Mouse (Mus musculus): ENCODE results near the gene Sapcd1. TPM values are rescaled to one million over a fixed set of nuclear protein-coding genes. Genes with fewer than 3 reads are reported as not detected.

Gene Sapcd1
- polyA plus RNA-seq, 2 experiments, result 2.5 to 2.7 TPM

DNA sequence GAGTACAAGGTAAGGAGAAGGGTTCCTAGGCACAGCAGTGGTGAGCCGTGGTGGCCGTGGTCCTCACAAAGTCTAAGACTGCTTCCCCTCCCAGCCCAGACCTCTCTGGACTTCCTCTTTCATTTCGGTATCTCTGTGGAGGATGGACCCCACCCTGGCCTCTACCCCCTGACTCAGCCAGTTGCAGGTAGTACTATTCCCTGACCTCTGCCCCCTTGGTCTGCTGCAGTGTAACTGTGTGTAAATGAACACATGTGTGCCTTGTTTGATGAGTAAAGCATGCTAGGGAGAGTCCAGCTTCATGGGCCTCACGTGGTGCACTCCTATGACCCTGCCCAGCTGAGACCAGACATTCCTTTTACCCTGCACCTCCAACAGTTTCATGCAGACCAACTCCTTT lies 4.1 kb downstream of the Sapcd1 start:
- Histone ChIP-seq H3K27me3 (ENCODE audit: control insufficient read depth, insufficient read depth, low read length) (no peaks in the 10 kb centered on the region), H3K27ac (no peak overlapping the region), H3K4me2 (ENCODE audit: low read depth) (no peak overlapping the region), H3K4me3 (ENCODE audit: insufficient read depth in 1 of 2, low read depth in 2 of 2, low read length in 2 of 2) (no peak overlapping the region), H3K9me3 (ENCODE audit: control insufficient read depth, low read length) (no peaks in the 10 kb centered on the region), H3K36me3 (replicated peaks; ENCODE audit: control insufficient read depth, insufficient read depth, low read depth) (no peaks in the 10 kb centered on the region), H3K4me1 (replicated peaks; ENCODE audit: control insufficient read depth in 2 of 2, insufficient read depth in 2 of 2, low read length in 1 of 2) (peaks cover 21 to 34% of the 10 kb centered on the region in 2 experiments), H3K9ac (replicated peaks) (no peak overlapping the region)
- TF ChIP-seq CTCF (IDR thresholded peaks at IDR 0.05; ENCODE audit: low read depth) (no peak), EP300 (IDR thresholded peaks at IDR 0.05; ENCODE audit: low read depth) (no peak)
- ATAC-seq (ENCODE audit: insufficient read depth), result no peak
- 21% methylated on average over 4 of the region's 4 CpGs for WGBS (ENCODE audit: insufficient replicate concordance)
- DNase-seq (ENCODE audit: low read depth in 3 of 3, low spot score in 3 of 3), result no peak

DNA sequence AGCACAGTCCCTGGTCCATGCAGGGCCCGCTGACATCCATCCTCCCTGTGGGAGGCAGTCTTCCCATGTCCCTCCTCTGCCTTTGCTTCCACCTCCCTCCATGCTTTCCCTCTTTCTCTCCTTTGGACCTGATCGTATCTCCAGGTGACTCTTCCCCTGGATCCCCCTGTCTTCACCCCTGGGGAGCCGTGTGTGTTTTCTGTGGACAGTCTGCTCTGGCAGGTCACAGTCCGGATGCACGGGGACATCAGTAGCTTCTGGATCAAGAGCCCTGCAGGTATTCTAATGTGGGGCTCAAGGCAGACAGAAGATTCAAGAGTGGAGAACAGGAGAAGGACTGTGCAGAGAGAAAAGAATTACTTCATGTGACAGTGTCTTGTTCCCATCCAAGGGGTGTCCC lies 4.6 kb downstream of the Sapcd1 start:
- Histone ChIP-seq H3K27ac (no peak overlapping the region), H3K4me3 (ENCODE audit: insufficient read depth in 1 of 2, low read depth in 2 of 2, low read length in 2 of 2) (no peak overlapping the region), H3K36me3 (replicated peaks; ENCODE audit: control insufficient read depth, insufficient read depth, low read depth) (no peaks in the 10 kb centered on the region), H3K27me3 (ENCODE audit: control insufficient read depth, insufficient read depth, low read length) (no peaks in the 10 kb centered on the region), H3K9ac (replicated peaks) (no peak overlapping the region), H3K4me2 (ENCODE audit: low read depth) (no peak overlapping the region), H3K9me3 (ENCODE audit: control insufficient read depth, low read length) (no peaks in the 10 kb centered on the region), H3K4me1 (replicated peaks; ENCODE audit: control insufficient read depth in 2 of 2, insufficient read depth in 2 of 2, low read length in 1 of 2) (peaks cover 21 to 34% of the 10 kb centered on the region in 2 experiments)
- ATAC-seq (ENCODE audit: insufficient read depth), result no peak
- no peak for DNase-seq (ENCODE audit: low read depth in 3 of 3, low spot score in 3 of 3)
- no peak for TF ChIP-seq EP300 (IDR thresholded peaks at IDR 0.05; ENCODE audit: low read depth)
- TF ChIP-seq CTCF (IDR thresholded peaks at IDR 0.05; ENCODE audit: low read depth), result no peak
- 78% methylated on average over 5 of the region's 5 CpGs for WGBS (ENCODE audit: insufficient replicate concordance)

DNA sequence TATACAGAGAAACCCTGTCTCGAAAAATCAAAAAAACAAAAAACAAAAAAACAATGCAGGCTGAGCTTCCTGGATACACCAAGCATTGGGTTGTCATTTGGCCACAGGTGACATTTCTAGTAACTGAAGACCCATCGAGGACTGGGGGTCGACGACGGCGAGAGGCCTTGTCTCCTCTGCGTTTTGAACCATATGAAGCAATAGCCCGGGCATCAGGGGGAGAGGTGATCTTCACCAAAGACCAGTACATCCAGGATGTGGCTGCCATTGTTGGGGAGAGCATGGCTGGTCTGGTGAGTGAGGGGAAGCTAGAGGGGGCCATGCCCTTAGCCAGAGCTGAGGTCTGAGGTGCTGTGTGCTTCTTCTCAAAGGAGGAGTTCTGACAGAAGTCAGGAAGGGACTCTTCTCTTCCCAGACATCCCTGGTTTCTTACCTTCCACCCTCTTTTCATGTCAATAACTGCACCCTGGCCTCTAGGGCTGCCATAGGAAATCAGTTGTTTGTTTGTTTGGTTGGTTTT lies 5.2 kb downstream of the Sapcd1 start:
- DNase-seq (ENCODE audit: low read depth in 3 of 3, low spot score in 3 of 3), result no peak
- Histone ChIP-seq H3K4me3 (ENCODE audit: insufficient read depth in 1 of 2, low read depth in 2 of 2, low read length in 2 of 2) (no peak overlapping the region), H3K9ac (replicated peaks) (no peak overlapping the region), H3K4me1 (replicated peaks; ENCODE audit: control insufficient read depth in 2 of 2, insufficient read depth in 2 of 2, low read length in 1 of 2) (peaks cover 17 to 31% of the 10 kb centered on the region in 2 experiments), H3K4me2 (ENCODE audit: low read depth) (no peak overlapping the region), H3K9me3 (ENCODE audit: control insufficient read depth, low read length) (no peaks in the 10 kb centered on the region), H3K36me3 (replicated peaks; ENCODE audit: control insufficient read depth, insufficient read depth, low read depth) (no peaks in the 10 kb centered on the region), H3K27me3 (ENCODE audit: control insufficient read depth, insufficient read depth, low read length) (no peaks in the 10 kb centered on the region), H3K27ac (no peak overlapping the region)
- no peak for ATAC-seq (ENCODE audit: insufficient read depth)
- WGBS (ENCODE audit: insufficient replicate concordance), result 64% methylated on average over 8 of the region's 8 CpGs
- TF ChIP-seq EP300 (IDR thresholded peaks at IDR 0.05; ENCODE audit: low read depth) (no peak), CTCF (IDR thresholded peaks at IDR 0.05; ENCODE audit: low read depth) (no peak)

DNA sequence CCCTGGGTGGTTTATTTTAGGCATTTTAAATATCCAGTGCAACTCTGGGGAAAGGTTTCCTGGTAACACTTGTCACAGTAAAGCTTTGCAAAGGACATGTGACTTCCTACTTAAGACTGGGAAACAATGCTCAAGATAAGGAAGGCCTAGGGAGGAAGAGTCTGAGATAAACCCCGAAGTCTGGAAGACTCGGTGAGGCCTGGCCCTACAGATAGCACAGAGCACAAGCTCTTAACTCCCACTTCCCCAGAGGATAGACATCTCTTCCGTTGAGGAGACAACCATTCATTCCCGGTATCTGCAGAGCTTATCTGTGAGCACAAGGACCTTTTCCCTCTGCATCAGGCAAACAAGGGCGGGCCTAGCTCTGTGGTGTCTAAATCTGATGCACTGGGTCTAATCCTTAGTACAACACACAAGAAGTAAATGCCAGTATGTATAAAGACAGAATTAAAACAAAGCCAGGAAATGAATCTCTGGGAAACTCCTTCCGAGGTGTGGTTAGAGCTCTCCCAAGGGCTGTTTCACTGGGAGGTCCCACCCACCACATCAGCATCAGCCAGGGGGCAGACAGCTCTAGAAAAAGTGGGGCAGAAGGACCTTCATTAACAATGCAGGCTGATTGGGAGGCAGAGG lies 5.9 kb downstream of the Sapcd1 start:
- DNase-seq (ENCODE audit: low read depth in 3 of 3, low spot score in 3 of 3), result peak; percentile 64 to 78 (median 72)
- no peaks in the 10 kb centered on the region for H3K27me3 ChIP-seq (ENCODE audit: control insufficient read depth, insufficient read depth, low read length)
- H3K27ac ChIP-seq, result peak overlapping the region; percentile 23
- TF ChIP-seq EP300 (IDR thresholded peaks at IDR 0.05; ENCODE audit: low read depth) (peak; percentile 89), CTCF (IDR thresholded peaks at IDR 0.05; ENCODE audit: low read depth) (no peak; the same call in 1 of the 2 replicates)
- H3K4me2 ChIP-seq (ENCODE audit: low read depth), result peak overlapping the region; percentile 55
- no peaks in the 10 kb centered on the region for H3K9me3 ChIP-seq (ENCODE audit: control insufficient read depth, low read length)
- peaks cover 17 to 30% of the 10 kb centered on the region in 2 experiments for H3K4me1 ChIP-seq (replicated peaks; ENCODE audit: control insufficient read depth in 2 of 2, insufficient read depth in 2 of 2, low read length in 1 of 2)
- 5% methylated on average over 6 of the region's 6 CpGs for WGBS (ENCODE audit: insufficient replicate concordance)
- no peak overlapping the region for H3K9ac ChIP-seq (replicated peaks)
- H3K36me3 ChIP-seq (replicated peaks; ENCODE audit: control insufficient read depth, insufficient read depth, low read depth), result no peaks in the 10 kb centered on the region
- H3K4me3 ChIP-seq (ENCODE audit: insufficient read depth in 1 of 2, low read depth in 2 of 2, low read length in 2 of 2), result no peak overlapping the region; a peak in 1 of 4 replicates
- peak; percentile 90 for ATAC-seq (ENCODE audit: insufficient read depth)

DNA sequence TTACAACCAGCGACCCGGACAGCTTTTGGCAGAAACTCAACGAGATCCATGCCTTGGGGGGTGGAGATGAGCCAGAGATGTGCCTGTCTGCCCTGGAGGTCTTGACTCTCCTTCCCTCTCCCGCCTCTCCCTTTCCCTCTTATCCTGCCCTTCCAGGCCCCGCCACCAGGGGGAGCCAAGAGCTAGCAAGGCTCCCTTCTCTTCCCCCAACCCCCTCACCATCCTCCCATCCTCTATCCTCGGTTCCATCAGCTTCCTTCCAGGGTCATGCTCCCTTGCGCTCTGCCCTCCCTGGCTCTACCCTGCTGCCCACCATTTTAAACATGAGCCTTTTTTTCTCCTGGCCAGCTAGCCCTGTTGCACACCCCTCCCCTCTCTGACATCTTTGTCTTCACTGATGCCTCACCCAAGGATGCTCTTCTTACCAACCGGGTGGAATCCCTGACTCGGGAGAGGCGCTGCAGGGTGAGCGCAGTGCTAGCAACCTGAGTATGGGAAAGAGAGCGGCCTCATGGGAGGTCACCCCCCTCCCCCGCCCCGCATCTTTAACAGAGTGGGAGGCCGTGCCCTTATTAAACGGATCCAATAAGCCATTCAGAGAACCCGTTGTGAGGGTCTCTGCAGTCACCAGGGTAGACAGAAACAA lies 6.5 kb downstream of the Sapcd1 start:
- WGBS (ENCODE audit: insufficient replicate concordance), result 5% methylated on average over 17 of the region's 17 CpGs
- ATAC-seq (ENCODE audit: insufficient read depth), result peak; percentile 21; the same call in 1 of the 2 replicates
- H3K9ac ChIP-seq (replicated peaks), result no peak overlapping the region
- no peaks in the 10 kb centered on the region for H3K27me3 ChIP-seq (ENCODE audit: control insufficient read depth, insufficient read depth, low read length)
- peak; percentile 54 to 71 (median 60) for DNase-seq (ENCODE audit: low read depth in 3 of 3, low spot score in 3 of 3)
- no peaks in the 10 kb centered on the region; the same call in 1 of the 2 replicates for H3K36me3 ChIP-seq (replicated peaks; ENCODE audit: control insufficient read depth, insufficient read depth, low read depth)
- H3K4me1 ChIP-seq (replicated peaks; ENCODE audit: control insufficient read depth in 2 of 2, insufficient read depth in 2 of 2, low read length in 1 of 2), result peaks cover 17 to 30% of the 10 kb centered on the region in 2 experiments
- TF ChIP-seq CTCF (IDR thresholded peaks at IDR 0.05; ENCODE audit: low read depth), result peak; percentile 100
- no peak for TF ChIP-seq EP300 (IDR thresholded peaks at IDR 0.05; ENCODE audit: low read depth)
- peak overlapping the region; percentile 55 for H3K4me2 ChIP-seq (ENCODE audit: low read depth)
- peak overlapping the region; percentile 23 for H3K27ac ChIP-seq
- peak overlapping the region in 1 of 2 experiments; percentile 16; a peak in 2 of 4 replicates for H3K4me3 ChIP-seq (ENCODE audit: insufficient read depth in 1 of 2, low read depth in 2 of 2, low read length in 2 of 2)
- no peaks in the 10 kb centered on the region for H3K9me3 ChIP-seq (ENCODE audit: control insufficient read depth, low read length)
